Mouse (Mus musculus): ENCODE measurements around the gene Fnbp1l. TPM values are rescaled to one million over a fixed set of nuclear protein-coding genes. Genes with fewer than 3 reads are reported as not detected.

Gene Fnbp1l
- 1.7 TPM for total RNA-seq (2023)

GRCm38 (mm10) chr3:122618991-122619930 is at the start of gene Fnbp1l:
Gene Fnbp1l, minus strand, starts transcription at chr3:122619715.

Other genes starting within 250 kb of the Fnbp1l start
- gene Pde5a, start 109.2 kb upstream of the Fnbp1l start, total RNA-seq (2023), result 1.1 TPM